Mouse (Mus musculus) liver, adult 2 months (tissue): Measurements from ENCODE around the gene Ubl4b.

Experiments
- CTCF ChIP-seq: fragments of 200-500 bp; IDR thresholded peaks from 2 replicates; pipeline ENCODE4 v1.5.1; 2011; ENCODE audit warnings: low read depth, low read length, control low read depth
- POLR2A ChIP-seq: fragments of 200-500 bp; IDR thresholded peaks from 2 replicates; pipeline ENCODE4 v1.6.1; 2011; ENCODE audit warnings: low read length, control low read depth; ENCODE audit not compliant: insufficient read depth; ENCODE audit errors: extremely low read depth

DNA sequence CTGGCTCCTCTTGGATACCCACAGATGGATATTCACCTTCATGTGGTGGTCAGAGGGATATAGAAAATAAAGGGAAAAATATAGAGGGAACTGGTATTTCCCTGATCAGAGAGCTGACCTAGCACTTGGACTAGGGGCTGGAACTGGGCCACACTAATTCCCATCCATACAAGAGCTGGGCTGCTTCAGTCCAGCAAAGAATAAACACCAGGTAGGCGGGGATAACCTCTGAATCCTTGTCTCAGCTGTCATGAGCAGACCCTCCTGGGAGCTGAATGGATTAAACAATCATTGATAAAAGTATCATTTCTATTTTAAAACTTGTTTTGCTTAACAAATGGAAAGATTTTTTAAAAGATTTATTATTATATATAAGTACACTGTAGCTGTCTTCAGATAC, 36.7 kb upstream of the Ubl4b start:
- TF ChIP-seq CTCF (no peak), POLR2A (no peak)
